Mouse (Mus musculus) thymus, adult 2 months (tissue): ENCODE results near the gene Gng8. TPM values are rescaled to one million over a fixed set of nuclear protein-coding genes. Genes with fewer than 3 reads are reported as not detected.

Experiments used
- DNase-seq: peaks from one replicate; pipeline ENCODE4 v3.0.0; 2021
- H3K27ac ChIP-seq: fragments of 200-500 bp; 2 replicates; pipeline ENCODE4 v1.5.1; 2012; ENCODE audit warnings: low read length, control low read depth; ENCODE audit not compliant: control insufficient read depth, insufficient read depth
- H3K27me3 ChIP-seq: fragments of 200-500 bp; 2 replicates; pipeline ENCODE4 v1.6.1; 2012; ENCODE audit warnings: mild to moderate bottlenecking, low read length, moderate library complexity, mixed read lengths; ENCODE audit not compliant: control insufficient read depth, insufficient read depth
- H3K36me3 ChIP-seq: fragments of 200-500 bp; 2 replicates; pipeline ENCODE4 v1.6.1; 2012; ENCODE audit warnings: mild to moderate bottlenecking, low read length, moderate library complexity; ENCODE audit not compliant: control insufficient read depth, insufficient read depth
- H3K4me1 ChIP-seq: fragments of 200-500 bp; replicated peaks from 2 replicates; pipeline ENCODE4 v1.6.1; 2012; ENCODE audit warnings: low read length; ENCODE audit not compliant: control insufficient read depth, insufficient read depth
- H3K4me3 ChIP-seq: fragments of 200-500 bp; 2 replicates; pipeline ENCODE4 v1.5.1; 2012; ENCODE audit warnings: mild to moderate bottlenecking, low read length, control low read depth, moderate library complexity; ENCODE audit not compliant: control insufficient read depth, insufficient read depth
- CTCF ChIP-seq: fragments of 200-500 bp; IDR thresholded peaks from 2 replicates; pipeline ENCODE4 v1.5.1; 2012; ENCODE audit warnings: mild to moderate bottlenecking, control low read depth, low read length, moderate library complexity, borderline replicate concordance; ENCODE audit not compliant: control insufficient read depth, poor library complexity, insufficient read depth; ENCODE audit errors: extremely low read depth
- POLR2A ChIP-seq: fragments of 200-500 bp; IDR thresholded peaks from 2 replicates; pipeline ENCODE4 v1.6.1; 2012; ENCODE audit warnings: mild to moderate bottlenecking, low read length, control low read depth, moderate library complexity; ENCODE audit not compliant: control insufficient read depth, poor library complexity, insufficient read depth; ENCODE audit errors: extremely low read depth
- WGBS: fragments of 180-500 bp; shearing (Covaris S2); methylation state at CpG from one replicate; pipeline ENCODE4 v1.1.7; 2018; 5-methylcytosine and 5-hydroxymethylcytosine counted together
- polyA plus RNA-seq: library from polyadenylated mRNA; depleted of rRNA; stranded (reverse); fragments of >200 nt; gene quantifications from 2 replicates; pipeline ENCODE4 v1.2.3, GENCODE M21; 2012

The Gng8 gene
- polyA plus RNA-seq, 1 experiment, result 1.7 TPM

- Histone ChIP-seq H3K27ac (no peak within 1 kb of the TSS; the same call in 1 of the 2 replicates), H3K27me3 (no peaks in the 10 kb centered on the region), H3K4me3 (peak within 1 kb of the TSS; percentile 43), H3K4me1 (peaks cover 20% of the 10 kb centered on the region), H3K36me3 (peaks cover 20% of the 10 kb centered on the region)
- no peak for DNase-seq
- 0% methylated on average over 1 of the region's 1 CpGs for WGBS
- no peak for TF ChIP-seq POLR2A
- TF ChIP-seq CTCF, result no peak
These were observed 16.5 kb upstream of the Gng8 start, which contains the start of gene Dact3 for GRCm38 (mm10) chr7:16875310-16875325. Gene Dact3, plus strand, starts transcription at chr7:16875317.

GRCm38 (mm10) chr7:16875326-16875725, 16.3 kb upstream of the Gng8 start:
- DNase-seq, result no peak
- under 1% methylated on average over 41 of the region's 42 CpGs for WGBS
- no peak overlapping the region for H3K27ac ChIP-seq
- TF ChIP-seq POLR2A (no peak), CTCF (no peak)
- peaks cover 18% of the 10 kb centered on the region for H3K36me3 ChIP-seq
- H3K4me1 ChIP-seq, result peaks cover 20% of the 10 kb centered on the region
- H3K4me3 ChIP-seq, result peak overlapping the region; percentile 43
- H3K27me3 ChIP-seq, result no peaks in the 10 kb centered on the region

- Histone ChIP-seq H3K27ac (no peak overlapping the region), H3K27me3 (no peaks in the 10 kb centered on the region), H3K36me3 (peaks cover 13% of the 10 kb centered on the region), H3K4me1 (peaks cover 20% of the 10 kb centered on the region), H3K4me3 (no peak overlapping the region)
- no peak for DNase-seq
- TF ChIP-seq POLR2A (no peak), CTCF (no peak)
- 54% methylated on average over 11 of the region's 11 CpGs for WGBS
These were observed 15.6 kb upstream of the Gng8 start for GRCm38 (mm10) chr7:16876006-16876405.

- Histone ChIP-seq H3K27me3 (no peaks in the 10 kb centered on the region), H3K27ac (no peak overlapping the region), H3K4me3 (no peak overlapping the region), H3K4me1 (peaks cover 20% of the 10 kb centered on the region), H3K36me3 (peaks cover 7% of the 10 kb centered on the region)
- no peak for TF ChIP-seq POLR2A
- TF ChIP-seq CTCF, result no peak
- 23% methylated on average over 13 of the region's 13 CpGs for WGBS
- DNase-seq, result peak; percentile 30
These were observed 15.0 kb upstream of the Gng8 start for GRCm38 (mm10) chr7:16876608-16877007.

GRCm38 (mm10) chr7:16877717-16878116, 13.9 kb upstream of the Gng8 start:
- Histone ChIP-seq H3K27me3 (no peaks in the 10 kb centered on the region), H3K4me3 (no peak overlapping the region), H3K27ac (no peak overlapping the region), H3K36me3 (no peaks in the 10 kb centered on the region), H3K4me1 (peaks cover 20% of the 10 kb centered on the region)
- WGBS, result 84% methylated on average over 3 of the region's 3 CpGs
- no peak for DNase-seq
- TF ChIP-seq POLR2A (no peak), CTCF (no peak)

- TF ChIP-seq POLR2A, result no peak
- TF ChIP-seq CTCF, result no peak
- Histone ChIP-seq H3K36me3 (no peaks in the 10 kb centered on the region), H3K4me3 (no peak overlapping the region), H3K27ac (no peak overlapping the region), H3K27me3 (peaks cover 2% of the 10 kb centered on the region; the same call in 1 of the 2 replicates), H3K4me1 (peaks cover 12% of the 10 kb centered on the region)
- 88% methylated on average over 9 of the region's 9 CpGs for WGBS
- DNase-seq, result no peak
These were observed 11.6 kb upstream of the Gng8 start for GRCm38 (mm10) chr7:16879796-16880547.

GRCm38 (mm10) chr7:16880615-16881014, 11.0 kb upstream of the Gng8 start:
- DNase-seq, result no peak
- TF ChIP-seq CTCF (no peak), POLR2A (no peak)

More at GRCm38 (mm10) chr7:16880615-16881014, 11.0 kb upstream of the Gng8 start:
- H3K4me1 ChIP-seq, result peaks cover 9% of the 10 kb centered on the region
- WGBS, result 48% methylated on average over 5 of the region's 5 CpGs
- peaks cover 8% of the 10 kb centered on the region; the same call in 1 of the 2 replicates for H3K27me3 ChIP-seq
- H3K4me3 ChIP-seq, result no peak overlapping the region
- H3K36me3 ChIP-seq, result no peaks in the 10 kb centered on the region
- no peak overlapping the region for H3K27ac ChIP-seq
